Mouse (Mus musculus): Measurements from ENCODE around the gene Slc44a5. TPM values are rescaled to one million over a fixed set of nuclear protein-coding genes. Genes with fewer than 3 reads are reported as not detected.

The Slc44a5 gene
- polyA plus RNA-seq (2017; shearing (Covaris generic)), result not detected

GRCm38 (mm10) chr3:153973171-153973948, at the start of gene Slc44a5:
Gene Slc44a5, plus strand, starts transcription at chr3:153973436.

GRCm38 (mm10) chr3:153944335-153944990, 28.8 kb upstream of the Slc44a5 start, which contains the start of gene Acadm:
Gene Acadm, minus strand, starts transcription at chr3:153944632.

Other genes starting within 250 kb of the Slc44a5 start
- 6.9 TPM for gene St6galnac3, start 248.3 kb upstream of the Slc44a5 start, polyA plus RNA-seq (2017; shearing (Covaris generic))
- not detected for gene Asb17, start 129.2 kb upstream of the Slc44a5 start, polyA plus RNA-seq (2017; shearing (Covaris generic))
- 0.11 TPM for gene Msh4, start 67.3 kb upstream of the Slc44a5 start, polyA plus RNA-seq (2017; shearing (Covaris generic))
- 39.2 TPM for gene Rabggtb, start 60.4 kb upstream of the Slc44a5 start, polyA plus RNA-seq (2017; shearing (Covaris generic))
- gene Acadm, start 28.8 kb upstream of the Slc44a5 start, polyA plus RNA-seq (2017; shearing (Covaris generic)), result 54.1 TPM

All from naive thymus-derived CD4-positive, alpha-beta T cell, adult 5 months (primary cell).